Mouse (Mus musculus) cerebellum, adult 2 months (tissue): ENCODE data around the gene Oaz2.

Source experiments
- CTCF ChIP-seq: fragments of 200-500 bp; IDR thresholded peaks from 2 replicates; pipeline ENCODE4 v1.5.1; 2011; ENCODE audit warnings: low read depth, mild to moderate bottlenecking, control low read depth, low read length, moderate library complexity, borderline replicate concordance; ENCODE audit not compliant: insufficient read depth
- POLR2A ChIP-seq: fragments of 200-500 bp; IDR thresholded peaks from 2 replicates; pipeline ENCODE4 v1.6.1; 2011; ENCODE audit warnings: low read length, control low read depth, borderline replicate concordance; ENCODE audit not compliant: insufficient read depth

DNA sequence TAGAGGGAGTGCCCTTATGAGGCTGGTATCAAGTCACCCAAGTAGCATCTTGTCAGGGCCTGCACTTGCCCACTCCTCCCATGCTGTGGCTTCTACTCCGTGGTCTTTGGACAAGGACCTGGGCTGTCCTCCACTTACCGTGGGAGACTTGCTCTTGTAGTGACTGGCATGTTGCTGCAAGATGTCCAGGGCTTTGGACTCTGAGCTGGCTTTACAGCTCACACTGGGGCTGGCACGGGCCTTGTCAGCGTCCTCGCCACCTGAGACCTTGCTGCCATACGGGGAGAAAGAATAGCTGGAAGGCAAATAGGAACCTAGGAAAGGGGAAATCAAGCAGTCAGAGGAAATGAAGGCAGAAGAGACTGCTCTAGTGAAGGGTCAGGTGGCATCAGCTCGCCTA lies 29.6 kb downstream of the Oaz2 start:
- TF ChIP-seq CTCF (no peak), POLR2A (no peak)
